Mouse (Mus musculus): ENCODE results near the gene Zmiz1.

Zmiz1 gene

GRCm38 (mm10) chr14:25454066-25454760, 4.8 kb upstream of the Zmiz1 start:
- intact Hi-C loops (cut with DNase I) = loop anchor here (5.0 to 10.0 kb wide), 3 partner anchors 72 to 949 kb away; partner anchors contain the start of gene Ppif

GRCm38 (mm10) chr14:25456666-25457433, 2.1 kb upstream of the Zmiz1 start:
- intact Hi-C loops (cut with DNase I) = loop anchor here (5.0 to 10.0 kb wide), 7 partner anchors 60 to 952 kb away; partner anchors contain the start of gene Ppif

- intact Hi-C loops (cut with DNase I) = loop anchor here (5.0 to 10.0 kb wide), 7 partner anchors 60 to 953 kb away; partner anchors contain the start of gene Ppif
Measured at GRCm38 (mm10) chr14:25457434-25457957, 1.5 kb upstream of the Zmiz1 start.

- intact Hi-C loops (cut with DNase I) = loop anchor here (2.0 to 10.0 kb wide), 9 partner anchors 61 to 954 kb away; partner anchors contain the start of gene Ppif
Measured at GRCm38 (mm10) chr14:25458111-25459015, 622 bp upstream of the Zmiz1 start.

- intact Hi-C loops (cut with DNase I) = loop anchor here (2.0 to 10.0 kb wide), 9 partner anchors 62 to 955 kb away; partner anchors contain the start of gene Ppif
Measured at GRCm38 (mm10) chr14:25459394-25459997, 511 bp downstream of the Zmiz1 start.

GRCm38 (mm10) chr14:25459998-25460800, 1.2 kb downstream of the Zmiz1 start:
- intact Hi-C loops (cut with DNase I) = loop anchor here (2.0 to 10.0 kb wide), 9 partner anchors 63 to 955 kb away; partner anchors contain the start of gene Ppif

GRCm38 (mm10) chr14:25460801-25461675, 2.1 kb downstream of the Zmiz1 start:
- intact Hi-C loops (cut with DNase I) = no loop called here

GRCm38 (mm10) chr14:25461676-25462385, 2.8 kb downstream of the Zmiz1 start:
- intact Hi-C loops (cut with DNase I) = no loop called here

GRCm38 (mm10) chr14:25462975-25463374, 4.0 kb downstream of the Zmiz1 start:
- intact Hi-C loops (cut with DNase I) = no loop called here

GRCm38 (mm10) chr14:25463919-25464318, 4.9 kb downstream of the Zmiz1 start:
- intact Hi-C loops (cut with DNase I) = no loop called here

GRCm38 (mm10) chr14:25464611-25465307, 5.8 kb downstream of the Zmiz1 start:
- intact Hi-C loops (cut with DNase I) = loop anchor here (5.0 kb wide), 1 partner anchor 38 kb away; no protein-coding TSS in a partner anchor

- intact Hi-C loops (cut with DNase I) = loop anchor here (5.0 kb wide), 1 partner anchor 36 kb away; no protein-coding TSS in a partner anchor
Measured at GRCm38 (mm10) chr14:25466361-25466760, 7.4 kb downstream of the Zmiz1 start.

GRCm38 (mm10) chr14:25467911-25468668, 9.1 kb downstream of the Zmiz1 start:
- intact Hi-C loops (cut with DNase I) = loop anchor here (5.0 kb wide), 1 partner anchor 34 kb away; no protein-coding TSS in a partner anchor

GRCm38 (mm10) chr14:25468891-25469529, 10.0 kb downstream of the Zmiz1 start:
- intact Hi-C loops (cut with DNase I) = loop anchor here (5.0 kb wide), 1 partner anchor 33 kb away; no protein-coding TSS in a partner anchor

- intact Hi-C loops (cut with DNase I) = no loop called here
Measured at GRCm38 (mm10) chr14:25470224-25470805, 11.3 kb downstream of the Zmiz1 start.

All from adrenal gland (tissue).